Mouse (Mus musculus) intestine, embryonic 15.5 days (tissue): ENCODE data around the gene Ankrd33b. TPM values are rescaled to one million over a fixed set of nuclear protein-coding genes. Genes with fewer than 3 reads are reported as not detected.

ENCODE experiments used
- ATAC-seq: fragments of 200-750 bp; cut with Nextera tagmentation; 2 replicates; pipeline ENCODE4 v1.8.0; 2017; ENCODE audit warnings: moderate TSS enrichment, moderate library complexity
- H3K27ac ChIP-seq: fragments of 300-500 bp; sonication (generic); 2 replicates; pipeline ENCODE4 v1.5.1; 2015; ENCODE audit warnings: mild to moderate bottlenecking, inconsistent platforms
- H3K27me3 ChIP-seq: fragments of 300-500 bp; sonication (generic); replicated peaks from 2 replicates; pipeline ENCODE4 v1.6.1; 2015; ENCODE audit warnings: inconsistent platforms
- H3K36me3 ChIP-seq: fragments of 300-500 bp; sonication (generic); 2 replicates; pipeline ENCODE4 v1.6.1; 2015; ENCODE audit warnings: inconsistent platforms
- H3K4me1 ChIP-seq: fragments of 300-500 bp; sonication (generic); replicated peaks from 2 replicates; pipeline ENCODE4 v1.6.1; 2015; ENCODE audit warnings: inconsistent platforms
- H3K4me2 ChIP-seq: fragments of 300-500 bp; sonication (generic); replicated peaks from 2 replicates; pipeline ENCODE4 v1.6.1; 2015; ENCODE audit warnings: mild to moderate bottlenecking, inconsistent platforms
- H3K4me3 ChIP-seq: fragments of 300-500 bp; sonication (generic); replicated peaks from 2 replicates; pipeline ENCODE4 v1.5.1; 2015; ENCODE audit warnings: inconsistent platforms
- H3K9ac ChIP-seq: fragments of 300-500 bp; sonication (generic); 2 replicates; pipeline ENCODE4 v1.6.1; 2015; ENCODE audit warnings: inconsistent platforms
- H3K9me3 ChIP-seq: fragments of 300-500 bp; sonication (generic); 2 replicates; pipeline ENCODE4 v1.6.1; 2016; ENCODE audit warnings: inconsistent platforms
- WGBS: fragments of 180-500 bp; shearing (Covaris S2); methylation state at CpG from one replicate; pipeline ENCODE4 v1.1.7; 2015; 5-methylcytosine and 5-hydroxymethylcytosine counted together
- polyA plus RNA-seq: library from polyadenylated mRNA; unstranded; fragments of >200 nt; fragmentation: Nextera tagmentation; extraction: Ambion mirVana; gene quantifications from 2 replicates; pipeline ENCODE4 v1.2.1, GENCODE M21; 2015

Gene Ankrd33b
- polyA plus RNA-seq: 0.34 and 0.43 TPM in 2 replicates

- under 1% methylated on average over 49 of the region's 49 CpGs for whole genome bisulfite sequencing
- Histone ChIP-seq H3K9ac (peak within 1 kb of the TSS; percentile 49), H3K27ac (no peak within 1 kb of the TSS), H3K9me3 (no peaks in the 10 kb centered on the region), H3K4me2 (peak within 1 kb of the TSS; percentile 100), H3K36me3 (no peaks in the 10 kb centered on the region), H3K4me1 (peaks cover 21% of the 10 kb centered on the region), H3K4me3 (peak within 1 kb of the TSS; percentile 62), H3K27me3 (peaks cover 47% of the 10 kb centered on the region)
- peak; percentile 61 for ATAC-seq
Observed at GRCm38 (mm10) chr15:31367481-31368200, at the start of gene Ankrd33b. Ankrd33b (minus strand) TSS chr15:31367726.

GRCm38 (mm10) chr15:31415181-31415580 is 47.7 kb upstream of the Ankrd33b start:
- Histone ChIP-seq H3K9ac (no peak overlapping the region), H3K4me3 (no peak overlapping the region), H3K4me1 (no peaks in the 10 kb centered on the region), H3K27ac (no peak overlapping the region), H3K9me3 (no peaks in the 10 kb centered on the region), H3K27me3 (no peaks in the 10 kb centered on the region), H3K4me2 (no peak overlapping the region), H3K36me3 (no peaks in the 10 kb centered on the region)
- no peak for ATAC-seq
- WGBS: 54% methylated on average over 4 of the region's 4 CpGs

GRCm38 (mm10) chr15:31414179-31414898 is 46.8 kb upstream of the Ankrd33b start:
- H3K4me1 ChIP-seq: no peaks in the 10 kb centered on the region
- no peak overlapping the region for H3K4me3 ChIP-seq
- H3K9ac ChIP-seq: no peak overlapping the region
- H3K27ac ChIP-seq: no peak overlapping the region
- H3K4me2 ChIP-seq: no peak overlapping the region
- H3K36me3 ChIP-seq: no peaks in the 10 kb centered on the region
- WGBS: 53% methylated on average over 6 of the region's 6 CpGs
- ATAC-seq: no peak
- H3K9me3 ChIP-seq: no peaks in the 10 kb centered on the region
- H3K27me3 ChIP-seq: no peaks in the 10 kb centered on the region

- 94% methylated on average over 6 of the region's 6 CpGs for WGBS
- no peak for ATAC-seq
- H3K36me3 ChIP-seq: no peaks in the 10 kb centered on the region
Observed at GRCm38 (mm10) chr15:31413662-31414061, 46.1 kb upstream of the Ankrd33b start.

GRCm38 (mm10) chr15:31412933-31413332 is 45.4 kb upstream of the Ankrd33b start:
- Histone ChIP-seq H3K27me3 (no peaks in the 10 kb centered on the region), H3K4me2 (no peak overlapping the region), H3K36me3 (no peaks in the 10 kb centered on the region), H3K4me3 (no peak overlapping the region), H3K27ac (no peak overlapping the region), H3K4me1 (0 out of 2 replicates have a peak, but pooled peaks cover under 1% of the 10 kb centered on the region), H3K9me3 (no peaks in the 10 kb centered on the region), H3K9ac (no peak overlapping the region)
- no peak for ATAC-seq
- WGBS: 39% methylated on average over 3 of the region's 3 CpGs

More at GRCm38 (mm10) chr15:31413662-31414061, 46.1 kb upstream of the Ankrd33b start:
- H3K27me3 ChIP-seq: no peaks in the 10 kb centered on the region
- no peak overlapping the region for H3K4me3 ChIP-seq
- H3K4me1 ChIP-seq: no peaks in the 10 kb centered on the region
- no peak overlapping the region for H3K4me2 ChIP-seq
- H3K9me3 ChIP-seq: no peaks in the 10 kb centered on the region
- H3K27ac ChIP-seq: no peak overlapping the region
- H3K9ac ChIP-seq: no peak overlapping the region

GRCm38 (mm10) chr15:31412436-31412835 is 44.9 kb upstream of the Ankrd33b start:
- H3K4me1 ChIP-seq: 0 out of 2 replicates have a peak, but pooled peaks cover 4% of the 10 kb centered on the region
- H3K27ac ChIP-seq: no peak overlapping the region
- no peak overlapping the region for H3K9ac ChIP-seq
- H3K4me2 ChIP-seq: no peak overlapping the region
- no peak overlapping the region for H3K4me3 ChIP-seq
- no peak for ATAC-seq
- WGBS: 80% methylated on average over 6 of the region's 6 CpGs
- no peaks in the 10 kb centered on the region for H3K27me3 ChIP-seq
- no peaks in the 10 kb centered on the region for H3K36me3 ChIP-seq
- H3K9me3 ChIP-seq: no peaks in the 10 kb centered on the region

GRCm38 (mm10) chr15:31407490-31407889 is 40.0 kb upstream of the Ankrd33b start:
- 0 out of 2 replicates have a peak, but pooled peaks cover 4% of the 10 kb centered on the region for H3K4me1 ChIP-seq
- H3K9ac ChIP-seq: no peak overlapping the region
- peak; percentile 83 for ATAC-seq
- no peak overlapping the region for H3K4me2 ChIP-seq
- H3K27me3 ChIP-seq: no peaks in the 10 kb centered on the region
- H3K36me3 ChIP-seq: no peaks in the 10 kb centered on the region
- H3K27ac ChIP-seq: no peak overlapping the region
- no peaks in the 10 kb centered on the region for H3K9me3 ChIP-seq
- WGBS: 42% methylated on average over 4 of the region's 4 CpGs
- H3K4me3 ChIP-seq: no peak overlapping the region

GRCm38 (mm10) chr15:31406881-31407280 is 39.4 kb upstream of the Ankrd33b start:
- H3K36me3 ChIP-seq: no peaks in the 10 kb centered on the region
- H3K4me1 ChIP-seq: 0 out of 2 replicates have a peak, but pooled peaks cover 4% of the 10 kb centered on the region
- H3K4me3 ChIP-seq: no peak overlapping the region
- no peaks in the 10 kb centered on the region for H3K9me3 ChIP-seq
- H3K9ac ChIP-seq: no peak overlapping the region
- no peak overlapping the region for H3K4me2 ChIP-seq
- WGBS: 73% methylated on average over 5 of the region's 5 CpGs
- H3K27me3 ChIP-seq: no peaks in the 10 kb centered on the region
- no peak overlapping the region for H3K27ac ChIP-seq
- no peak for ATAC-seq

GRCm38 (mm10) chr15:31404346-31404745 is 36.8 kb upstream of the Ankrd33b start:
- WGBS: 87% methylated on average over 8 of the region's 8 CpGs
- Histone ChIP-seq H3K27ac (no peak overlapping the region), H3K36me3 (no peaks in the 10 kb centered on the region), H3K9ac (no peak overlapping the region), H3K4me3 (no peak overlapping the region), H3K9me3 (no peaks in the 10 kb centered on the region), H3K4me1 (0 out of 2 replicates have a peak, but pooled peaks cover 4% of the 10 kb centered on the region), H3K4me2 (no peak overlapping the region), H3K27me3 (no peaks in the 10 kb centered on the region)
- no peak for ATAC-seq

GRCm38 (mm10) chr15:31402200-31402892 is 34.8 kb upstream of the Ankrd33b start:
- no peak overlapping the region for H3K9ac ChIP-seq
- no peaks in the 10 kb centered on the region for H3K27me3 ChIP-seq
- no peak overlapping the region for H3K4me2 ChIP-seq
- no peaks in the 10 kb centered on the region for H3K4me1 ChIP-seq
- H3K27ac ChIP-seq: no peak overlapping the region
- no peaks in the 10 kb centered on the region for H3K36me3 ChIP-seq
- no peak overlapping the region for H3K4me3 ChIP-seq
- no peaks in the 10 kb centered on the region for H3K9me3 ChIP-seq
- no peak for ATAC-seq
- 75% methylated on average over 12 of the region's 12 CpGs for WGBS

- Histone ChIP-seq H3K4me2 (no peak overlapping the region), H3K27ac (no peak overlapping the region), H3K27me3 (no peaks in the 10 kb centered on the region), H3K4me3 (no peak overlapping the region), H3K9me3 (no peaks in the 10 kb centered on the region), H3K9ac (no peak overlapping the region), H3K4me1 (no peaks in the 10 kb centered on the region), H3K36me3 (no peaks in the 10 kb centered on the region)
- no peak for ATAC-seq
- 27% methylated on average over 3 of the region's 3 CpGs for WGBS
Observed at GRCm38 (mm10) chr15:31400974-31401373, 33.4 kb upstream of the Ankrd33b start.

- 93% methylated on average over 13 of the region's 13 CpGs for WGBS
- H3K4me1 ChIP-seq: no peaks in the 10 kb centered on the region
- H3K27ac ChIP-seq: no peak overlapping the region
- H3K9ac ChIP-seq: no peak overlapping the region
- H3K36me3 ChIP-seq: no peaks in the 10 kb centered on the region
- no peaks in the 10 kb centered on the region for H3K27me3 ChIP-seq
- no peak for ATAC-seq
- H3K4me2 ChIP-seq: no peak overlapping the region
- H3K9me3 ChIP-seq: no peaks in the 10 kb centered on the region
- H3K4me3 ChIP-seq: no peak overlapping the region
Observed at GRCm38 (mm10) chr15:31398769-31399168, 31.2 kb upstream of the Ankrd33b start.
